Mouse (Mus musculus): ENCODE data around the gene 1700001O22Rik. TPM values are rescaled to one million over a fixed set of nuclear protein-coding genes. Genes with fewer than 3 reads are reported as not detected.

The 1700001O22Rik gene
- polyA plus RNA-seq, 1 experiment from 2014 or later, result not detected

- Histone ChIP-seq H3K9ac (replicated peaks) (no peak within 1 kb of the TSS), H3K4me1 (ENCODE audit: insufficient read depth) (peaks cover 23% of the 10 kb centered on the region), H3K27me3 (ENCODE audit: insufficient read depth, low read length) (no peaks in the 10 kb centered on the region), H3K36me3 (replicated peaks; ENCODE audit: insufficient read depth, low read length) (peaks cover 14% of the 10 kb centered on the region), H3K9me3 (ENCODE audit: low read length) (no peaks in the 10 kb centered on the region), H3K4me3 (ENCODE audit: low read depth, low read length) (no peak within 1 kb of the TSS), H3K27ac (ENCODE audit: low read depth) (no peak within 1 kb of the TSS), H3K4me2 (ENCODE audit: low read depth, low read length) (no peak within 1 kb of the TSS)
- no peak for TF ChIP-seq EP300 (IDR thresholded peaks at IDR 0.05; ENCODE audit: low read depth)
- TF ChIP-seq CTCF (IDR thresholded peaks at IDR 0.05; ENCODE audit: low read depth), result no peak
- no peak for DNase-seq
- no peak for ATAC-seq
- 58% methylated on average over 4 of the region's 4 CpGs for WGBS (ENCODE audit: insufficient replicate concordance)
Observed at GRCm38 (mm10) chr2:30830283-30830795, 26.9 kb upstream of the 1700001O22Rik start, which contains the start of gene Asb6. Asb6 (minus strand) TSS chr2:30830333.

DNA sequence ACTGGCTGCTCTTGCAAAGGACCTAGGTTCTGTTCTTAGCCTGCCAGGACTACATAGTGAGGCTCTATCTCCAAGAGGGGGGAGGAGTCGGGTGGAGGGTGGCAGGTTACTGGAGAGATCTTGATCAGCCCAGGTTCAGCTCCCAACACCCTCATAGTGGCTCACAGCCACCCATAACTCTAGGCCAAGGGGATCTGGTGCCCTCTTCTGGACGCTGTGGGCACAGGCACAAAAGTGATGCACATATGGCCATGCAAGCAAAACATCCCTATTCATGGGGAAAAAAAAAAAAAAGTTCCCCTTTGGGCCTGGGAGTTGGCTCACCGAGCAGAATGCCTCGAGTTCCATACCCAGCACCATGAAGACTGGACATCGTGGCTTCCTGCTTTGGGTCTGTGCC lies 25.9 kb upstream of the 1700001O22Rik start:
- Histone ChIP-seq H3K9ac (replicated peaks) (no peak overlapping the region), H3K4me1 (ENCODE audit: insufficient read depth) (peaks cover 23% of the 10 kb centered on the region), H3K9me3 (ENCODE audit: low read length) (no peaks in the 10 kb centered on the region), H3K36me3 (replicated peaks; ENCODE audit: insufficient read depth, low read length) (peaks cover 24% of the 10 kb centered on the region), H3K4me3 (ENCODE audit: low read depth, low read length) (no peak overlapping the region), H3K4me2 (ENCODE audit: low read depth, low read length) (no peak overlapping the region), H3K27me3 (ENCODE audit: insufficient read depth, low read length) (no peaks in the 10 kb centered on the region), H3K27ac (ENCODE audit: low read depth) (no peak overlapping the region)
- 38% methylated on average over 5 of the region's 5 CpGs for WGBS (ENCODE audit: insufficient replicate concordance)
- DNase-seq (peak; percentile 71), ATAC-seq (no peak)
- TF ChIP-seq CTCF (IDR thresholded peaks at IDR 0.05; ENCODE audit: low read depth) (peak; percentile 83), EP300 (IDR thresholded peaks at IDR 0.05; ENCODE audit: low read depth) (no peak)

- Histone ChIP-seq H3K4me3 (ENCODE audit: low read depth, low read length) (peak overlapping the region; percentile 87), H3K4me2 (ENCODE audit: low read depth, low read length) (peak overlapping the region; percentile 83), H3K36me3 (replicated peaks; ENCODE audit: insufficient read depth, low read length) (peaks cover 38% of the 10 kb centered on the region), H3K27ac (ENCODE audit: low read depth) (peak overlapping the region; percentile 94), H3K27me3 (ENCODE audit: insufficient read depth, low read length) (no peaks in the 10 kb centered on the region), H3K9ac (replicated peaks) (peak overlapping the region; percentile 90), H3K4me1 (ENCODE audit: insufficient read depth) (peaks cover 23% of the 10 kb centered on the region), H3K9me3 (ENCODE audit: low read length) (no peaks in the 10 kb centered on the region)
- TF ChIP-seq CTCF (IDR thresholded peaks at IDR 0.05; ENCODE audit: low read depth) (peak; percentile 99), EP300 (IDR thresholded peaks at IDR 0.05; ENCODE audit: low read depth) (peak; percentile 72)
- peak; percentile 87 for ATAC-seq
- DNase-seq, result peak; percentile 97
- WGBS (ENCODE audit: insufficient replicate concordance), result under 1% methylated on average over 63 of the region's 63 CpGs
Observed at GRCm38 (mm10) chr2:30827749-30828475, 24.5 kb upstream of the 1700001O22Rik start.

DNA sequence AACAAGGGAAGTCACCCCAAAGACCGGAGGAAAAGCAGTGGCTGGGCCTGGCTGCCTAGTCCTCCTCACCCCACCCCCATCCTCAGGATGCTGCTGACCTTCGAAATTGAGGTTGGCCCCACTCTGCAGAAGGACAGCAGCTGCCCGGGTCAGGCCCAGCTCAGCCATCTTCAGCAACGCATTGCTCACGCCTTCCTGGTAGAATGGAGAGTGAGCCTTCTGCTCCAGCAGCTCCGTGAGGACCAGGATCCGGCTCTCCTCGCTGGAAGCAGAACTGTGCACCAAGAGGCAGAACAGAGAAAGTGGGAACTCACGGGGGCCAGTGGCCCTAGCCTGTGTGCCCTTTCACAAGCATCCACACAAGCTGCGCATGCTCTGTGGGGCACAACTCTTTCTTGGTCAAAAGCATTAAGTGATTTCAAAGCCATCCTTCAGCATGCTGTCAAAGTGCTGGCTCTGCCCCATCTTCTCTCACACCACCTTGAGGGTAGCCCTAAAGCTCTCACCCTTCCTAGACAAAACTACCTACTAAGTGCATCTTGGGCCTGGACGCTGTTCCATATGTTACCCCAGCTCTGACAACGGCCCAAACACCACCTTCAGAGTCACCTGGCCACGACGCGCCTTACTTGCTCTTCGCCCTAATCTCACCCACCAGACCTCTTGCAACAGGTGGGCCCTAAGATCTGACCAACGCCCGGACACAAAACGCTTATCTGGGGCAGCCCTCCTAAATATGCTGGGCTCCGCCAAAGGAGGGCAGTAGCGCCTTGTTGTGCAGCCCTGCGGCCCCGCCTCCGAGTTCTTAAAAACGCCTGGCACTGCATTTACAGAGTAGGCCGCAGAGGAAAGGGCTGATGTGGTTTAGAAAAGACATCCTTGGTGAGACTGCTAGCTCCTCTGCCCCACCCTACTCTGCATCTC lies 23.6 kb upstream of the 1700001O22Rik start:
- Histone ChIP-seq H3K4me1 (ENCODE audit: insufficient read depth) (peaks cover 23% of the 10 kb centered on the region), H3K9ac (replicated peaks) (peak overlapping the region; percentile 90), H3K36me3 (replicated peaks; ENCODE audit: insufficient read depth, low read length) (peaks cover 46% of the 10 kb centered on the region), H3K9me3 (ENCODE audit: low read length) (no peaks in the 10 kb centered on the region), H3K27ac (ENCODE audit: low read depth) (peak overlapping the region; percentile 94), H3K27me3 (ENCODE audit: insufficient read depth, low read length) (no peaks in the 10 kb centered on the region), H3K4me2 (ENCODE audit: low read depth, low read length) (peak overlapping the region; percentile 83), H3K4me3 (ENCODE audit: low read depth, low read length) (peak overlapping the region; percentile 87)
- TF ChIP-seq CTCF (IDR thresholded peaks at IDR 0.05; ENCODE audit: low read depth) (peak; percentile 70), EP300 (IDR thresholded peaks at IDR 0.05; ENCODE audit: low read depth) (peak; percentile 94)
- peak; percentile 77 for ATAC-seq
- WGBS (ENCODE audit: insufficient replicate concordance), result 30% methylated on average over 26 of the region's 26 CpGs
- DNase-seq, result peak; percentile 84

DNA sequence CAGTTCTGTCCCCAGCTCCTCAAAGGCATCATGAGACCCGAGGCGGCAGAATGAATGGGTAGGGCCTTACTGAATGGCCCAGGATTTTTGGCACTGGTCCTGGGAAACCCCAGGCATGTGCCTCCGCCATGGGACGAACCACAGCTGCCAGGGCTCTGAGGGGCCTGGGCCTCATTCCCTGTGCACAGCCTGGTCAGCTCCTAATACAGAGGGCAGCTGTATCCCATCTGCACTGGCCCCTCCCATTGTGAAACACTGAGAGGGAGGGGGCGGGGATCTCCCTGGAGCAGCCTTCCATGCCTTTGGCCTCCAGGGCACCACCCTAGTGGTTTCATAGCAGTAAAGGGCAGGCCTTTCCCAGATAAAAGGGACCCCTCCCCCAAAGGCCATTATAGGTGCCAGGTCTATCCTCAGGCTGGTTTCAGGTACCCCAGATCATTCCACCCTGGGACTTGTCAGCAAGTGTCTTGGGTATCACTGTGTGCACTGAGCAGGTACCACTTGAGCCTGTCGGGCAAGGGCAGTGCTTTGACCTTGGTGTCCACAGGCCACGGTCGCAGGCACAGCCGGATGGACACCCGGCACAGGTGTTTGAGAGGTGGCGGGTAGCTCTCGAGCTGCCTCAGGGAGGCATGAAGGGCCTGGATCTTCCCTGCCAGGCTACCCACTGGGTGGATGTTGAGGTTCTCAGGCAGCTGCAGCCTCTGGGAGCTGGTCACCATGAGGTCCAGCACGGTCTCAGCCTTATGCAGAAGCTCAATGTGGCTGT lies 20.1 kb upstream of the 1700001O22Rik start:
- Histone ChIP-seq H3K27me3 (ENCODE audit: insufficient read depth, low read length) (no peaks in the 10 kb centered on the region), H3K9ac (replicated peaks) (no peak overlapping the region), H3K4me3 (ENCODE audit: low read depth, low read length) (no peak overlapping the region), H3K4me2 (ENCODE audit: low read depth, low read length) (no peak overlapping the region), H3K9me3 (ENCODE audit: low read length) (no peaks in the 10 kb centered on the region), H3K36me3 (replicated peaks; ENCODE audit: insufficient read depth, low read length) (peaks cover 65% of the 10 kb centered on the region), H3K4me1 (ENCODE audit: insufficient read depth) (peaks cover 18% of the 10 kb centered on the region), H3K27ac (ENCODE audit: low read depth) (no peak overlapping the region)
- TF ChIP-seq EP300 (IDR thresholded peaks at IDR 0.05; ENCODE audit: low read depth), result no peak
- no peak for TF ChIP-seq CTCF (IDR thresholded peaks at IDR 0.05; ENCODE audit: low read depth)
- DNase-seq (peak; percentile 43), ATAC-seq (no peak)
- 85% methylated on average over 13 of the region's 13 CpGs for WGBS (ENCODE audit: insufficient replicate concordance)

All from liver, postnatal 0 days (tissue).